Mouse (Mus musculus): ENCODE measurements around the gene Gm20388. TPM values are rescaled to one million over a fixed set of nuclear protein-coding genes. Genes with fewer than 3 reads are reported as not detected.

Gm20388 gene
- total RNA-seq, 1 experiment from 2014 or later: 35.7 TPM

GRCm38 (mm10) chr8:121829048-121829776, 1918.6 kb downstream of the Gm20388 start, which contains the start of gene Klhdc4:
Gene Klhdc4, minus strand, starts transcription at chr8:121829569.
- ATAC-seq (replicated peaks; ENCODE audit: low read depth, poor library complexity, severe bottlenecking): peak; percentile 97

- ATAC-seq (replicated peaks; ENCODE audit: low read depth, poor library complexity, severe bottlenecking): peak; percentile 67
Measured at GRCm38 (mm10) chr8:121829777-121830362, 1919.2 kb downstream of the Gm20388 start.

- no peak for ATAC-seq (replicated peaks; ENCODE audit: low read depth, poor library complexity, severe bottlenecking)
Measured at GRCm38 (mm10) chr8:121832061-121832460, 1921.4 kb downstream of the Gm20388 start.

DNA sequence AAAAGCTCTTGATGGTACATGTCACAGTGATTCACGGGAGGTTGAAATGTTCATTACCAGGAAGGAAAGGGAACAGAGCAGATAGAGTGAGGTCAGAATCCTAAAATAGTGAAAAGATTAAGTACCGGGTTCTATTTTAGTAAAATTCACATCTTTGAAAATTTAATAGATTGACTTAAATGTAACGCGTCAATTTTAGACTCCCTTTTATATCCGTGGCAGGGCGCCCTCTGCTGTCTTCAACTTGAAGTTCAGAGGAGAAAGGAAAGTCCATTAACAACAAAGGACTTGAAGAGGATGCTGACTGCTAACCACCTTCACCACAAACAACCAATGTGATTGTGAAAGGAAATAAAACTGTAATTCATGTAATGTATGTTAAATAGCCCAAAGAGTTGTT, 1921.9 kb downstream of the Gm20388 start:
- ATAC-seq (replicated peaks; ENCODE audit: low read depth, poor library complexity, severe bottlenecking): peak; percentile 77

DNA sequence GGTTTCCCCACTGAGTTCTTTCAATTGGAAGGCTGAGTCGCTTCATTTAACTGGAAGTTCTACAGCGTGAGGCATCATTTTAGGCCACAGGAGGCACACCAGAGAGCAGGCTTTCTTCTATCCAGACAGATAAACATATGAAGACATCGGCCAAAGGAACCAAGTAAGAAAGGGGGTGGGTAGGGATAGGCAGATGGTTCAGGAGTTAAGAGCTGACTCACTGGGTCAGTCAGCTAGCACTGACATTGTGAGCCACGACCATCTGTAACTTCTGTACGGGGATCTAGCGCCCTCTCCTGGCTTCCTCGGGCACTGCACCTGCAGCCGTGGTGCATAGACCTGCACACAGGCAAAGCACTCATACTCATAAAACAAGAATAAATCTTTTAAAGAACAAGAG, 1930.6 kb downstream of the Gm20388 start:
- 0 out of 2 replicates have a peak, but pooled peaks have one; percentile 45 for ATAC-seq (replicated peaks; ENCODE audit: low read depth, poor library complexity, severe bottlenecking)

- no peak for ATAC-seq (replicated peaks; ENCODE audit: low read depth, poor library complexity, severe bottlenecking)
Measured at GRCm38 (mm10) chr8:121842064-121842955, 1931.7 kb downstream of the Gm20388 start.

- no peak for ATAC-seq (replicated peaks; ENCODE audit: low read depth, poor library complexity, severe bottlenecking)
Measured at GRCm38 (mm10) chr8:121843184-121843733, 1932.6 kb downstream of the Gm20388 start.

DNA sequence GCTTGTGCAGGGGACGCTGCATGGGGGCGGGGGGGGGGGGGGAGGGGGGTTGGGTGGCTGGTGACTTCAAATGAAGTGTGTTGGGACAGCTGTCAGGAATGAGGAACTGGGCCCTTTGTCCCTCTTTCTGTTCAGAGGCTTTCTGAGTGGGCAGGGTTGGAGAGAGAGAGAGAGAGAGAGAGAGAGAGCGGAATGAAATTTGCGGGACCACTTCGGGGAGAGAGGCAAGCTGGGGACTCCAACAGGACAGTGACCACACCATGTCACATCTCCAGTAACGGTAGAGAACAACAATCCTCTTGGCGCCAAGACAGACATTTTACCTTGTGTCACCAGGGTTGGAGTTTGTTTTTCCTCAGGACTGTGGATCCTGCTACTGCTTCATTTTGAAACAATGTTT, 1934.1 kb downstream of the Gm20388 start:
- 0 out of 2 replicates have a peak, but pooled peaks have one; percentile 11 for ATAC-seq (replicated peaks; ENCODE audit: low read depth, poor library complexity, severe bottlenecking)

DNA sequence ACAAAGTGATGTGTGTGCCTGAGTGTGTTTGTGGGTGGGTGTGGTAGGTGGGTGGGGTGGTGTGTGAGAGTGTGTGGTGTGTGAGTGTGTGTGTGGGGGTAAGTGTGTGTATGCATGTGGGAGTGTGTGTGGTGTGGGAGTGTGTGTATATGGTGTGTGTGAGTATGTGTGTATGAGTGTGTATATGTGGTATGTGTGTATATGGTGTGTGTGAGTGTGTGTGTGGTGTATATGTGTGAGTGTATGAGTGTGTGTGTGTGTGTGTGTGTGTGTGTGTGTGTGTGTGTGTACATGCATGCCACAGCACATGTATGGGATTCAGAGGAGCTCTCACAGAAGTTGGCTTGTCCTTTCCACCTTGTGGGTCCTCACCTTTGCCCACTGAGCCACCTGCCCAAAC, 1936.2 kb downstream of the Gm20388 start:
- ATAC-seq (replicated peaks; ENCODE audit: low read depth, poor library complexity, severe bottlenecking): no peak

GRCm38 (mm10) chr8:121847261-121847822, 1936.7 kb downstream of the Gm20388 start:
- no peak for ATAC-seq (replicated peaks; ENCODE audit: low read depth, poor library complexity, severe bottlenecking)

GRCm38 (mm10) chr8:121847987-121848386, 1937.3 kb downstream of the Gm20388 start:
- no peak for ATAC-seq (replicated peaks; ENCODE audit: low read depth, poor library complexity, severe bottlenecking)

DNA sequence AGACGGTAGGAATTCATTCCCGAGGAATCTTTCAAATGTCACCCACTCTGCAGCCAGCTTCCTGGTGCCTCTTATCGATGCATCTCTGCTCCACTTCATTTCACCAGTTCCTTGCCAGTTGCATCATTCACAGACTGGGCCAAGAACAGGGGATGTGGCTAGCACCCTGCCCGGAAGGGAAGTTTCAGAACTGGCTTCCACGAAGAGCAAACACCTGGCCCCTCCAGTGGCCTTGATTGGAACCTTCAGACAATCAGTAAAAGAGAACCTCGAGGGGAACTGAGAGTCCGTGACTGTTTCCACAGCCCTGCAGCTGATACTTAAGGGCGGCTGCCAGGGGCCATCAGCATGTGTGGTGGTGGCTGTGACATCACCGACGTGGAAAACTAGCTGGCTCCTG, 1937.9 kb downstream of the Gm20388 start:
- peak; percentile 53 for ATAC-seq (replicated peaks; ENCODE audit: low read depth, poor library complexity, severe bottlenecking)

GRCm38 (mm10) chr8:121849303-121849702, 1938.7 kb downstream of the Gm20388 start:
- no peak for ATAC-seq (replicated peaks; ENCODE audit: low read depth, poor library complexity, severe bottlenecking)

- peak; percentile 67 for ATAC-seq (replicated peaks; ENCODE audit: low read depth, poor library complexity, severe bottlenecking)
Measured at GRCm38 (mm10) chr8:121850018-121850417, 1939.4 kb downstream of the Gm20388 start.

GRCm38 (mm10) chr8:121850436-121850820, 1939.8 kb downstream of the Gm20388 start:
- no peak for ATAC-seq (replicated peaks; ENCODE audit: low read depth, poor library complexity, severe bottlenecking)

GRCm38 (mm10) chr8:121850821-121851470, 1940.3 kb downstream of the Gm20388 start:
- peak; percentile 80 for ATAC-seq (replicated peaks; ENCODE audit: low read depth, poor library complexity, severe bottlenecking)

DNA sequence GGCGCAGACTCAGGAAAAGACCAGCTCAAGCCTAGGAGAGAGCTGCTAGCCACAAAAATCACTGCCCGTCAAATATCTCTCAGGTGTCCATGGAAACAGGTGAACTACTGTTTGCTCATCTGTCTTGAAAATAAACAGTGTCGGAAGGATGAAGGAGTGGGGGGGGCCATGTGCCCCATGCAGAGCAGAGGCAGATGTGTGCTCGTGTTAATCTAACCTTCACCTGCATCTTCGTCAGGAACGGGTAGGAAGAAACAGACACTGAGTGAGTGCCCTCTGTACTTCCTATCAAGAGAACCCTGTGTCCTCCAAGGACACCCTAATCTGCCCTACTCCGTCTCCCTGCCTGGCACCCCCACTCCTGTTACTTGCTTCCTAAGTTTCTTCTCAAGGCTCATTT, 1941.1 kb downstream of the Gm20388 start:
- ATAC-seq (replicated peaks; ENCODE audit: low read depth, poor library complexity, severe bottlenecking): no peak

DNA sequence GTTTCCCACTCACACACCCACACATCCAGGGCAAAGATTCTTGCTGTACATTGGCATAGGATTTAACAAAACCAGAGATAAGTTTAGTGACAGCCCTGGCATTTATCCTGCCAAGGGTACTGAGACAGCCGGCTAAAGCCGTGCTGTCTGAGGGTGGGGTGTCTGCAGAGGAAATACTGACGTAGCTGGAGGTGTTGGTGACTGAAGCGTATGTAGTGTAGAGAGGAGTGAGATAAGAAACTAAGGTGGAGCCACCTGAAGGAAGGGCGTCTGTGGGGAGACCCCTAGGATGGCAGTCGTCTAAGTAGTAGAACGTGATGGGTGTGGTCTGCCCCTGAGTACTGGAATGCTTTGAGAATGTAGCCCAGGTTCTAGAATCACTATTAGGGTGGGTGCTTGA, 1941.8 kb downstream of the Gm20388 start:
- ATAC-seq (replicated peaks; ENCODE audit: low read depth, poor library complexity, severe bottlenecking): no peak

- no peak for ATAC-seq (replicated peaks; ENCODE audit: low read depth, poor library complexity, severe bottlenecking)
Measured at GRCm38 (mm10) chr8:121853586-121853985, 1942.9 kb downstream of the Gm20388 start.

Measured in common myeloid progenitor, adult 5-6 weeks (primary cell).